Mouse (Mus musculus) spleen, adult 2 months (tissue): ENCODE results near the gene Ankrd34a. TPM values are rescaled to one million over a fixed set of nuclear protein-coding genes. Genes with fewer than 3 reads are reported as not detected.
A peak's percentile ranks its signal among the peaks of the same experiment; 100 is the strongest.
"Not testable (repeated sequence)": the region's sequence is repeated elsewhere in the genome, so short reads cannot be mapped to it uniquely, and the experiment has no call there.

Experiments
- DNase-seq, 2 experiments: peaks; one replicate each; pipeline versions ENCODE4 v3.0.0 to v3.0.0-alpha.2; 2012 to 2021; ENCODE audit warnings: low spot score in 2 of 2, low read depth in 1 of 2
- H3K27ac ChIP-seq: fragments of 200-500 bp; 2 replicates; pipeline ENCODE4 v1.5.1; 2012; ENCODE audit warnings: low read length, inconsistent platforms; ENCODE audit not compliant: insufficient read depth
- H3K27me3 ChIP-seq: fragments of 200-500 bp; 2 replicates; pipeline ENCODE4 v1.6.1; 2012; ENCODE audit warnings: mild to moderate bottlenecking, moderate library complexity, low read length, inconsistent platforms; ENCODE audit not compliant: control insufficient read depth, insufficient read depth
- H3K36me3 ChIP-seq: fragments of 200-500 bp; 2 replicates; pipeline ENCODE4 v1.6.1; 2012; ENCODE audit warnings: mild to moderate bottlenecking, low read length, inconsistent platforms; ENCODE audit not compliant: control insufficient read depth, insufficient read depth
- H3K4me1 ChIP-seq: fragments of 200-500 bp; 2 replicates; pipeline ENCODE4 v1.6.1; 2011; ENCODE audit warnings: inconsistent platforms; ENCODE audit not compliant: control insufficient read depth, insufficient read depth, insufficient read length
- H3K4me3 ChIP-seq: fragments of 200-500 bp; 2 replicates; pipeline ENCODE4 v1.5.1; 2011; ENCODE audit warnings: mild to moderate bottlenecking, inconsistent platforms; ENCODE audit not compliant: insufficient read depth, insufficient read length; ENCODE audit errors: extremely low read depth
- CTCF ChIP-seq: fragments of 200-500 bp; IDR thresholded peaks from 2 replicates; pipeline ENCODE4 v1.5.1; 2011; ENCODE audit warnings: mild to moderate bottlenecking, inconsistent platforms; ENCODE audit not compliant: insufficient read depth, insufficient read length, insufficient replicate concordance; ENCODE audit errors: extremely low read depth
- POLR2A ChIP-seq: fragments of 200-500 bp; IDR thresholded peaks from 2 replicates; pipeline ENCODE4 v1.6.1; 2011; ENCODE audit warnings: low read depth, low read length, inconsistent platforms
- WGBS: fragments of 180-500 bp; shearing (Covaris S2); methylation state at CpG from one replicate; pipeline ENCODE4 v1.1.7; 2018; 5-methylcytosine and 5-hydroxymethylcytosine counted together
- polyA plus RNA-seq: library from polyadenylated mRNA; depleted of rRNA; stranded (reverse); fragments of >200 nt; gene quantifications from 2 replicates; pipeline ENCODE4 v1.2.3, GENCODE M21; 2012

Ankrd34a gene
- polyA plus RNA-seq, 1 experiment: 0.14 TPM

DNA sequence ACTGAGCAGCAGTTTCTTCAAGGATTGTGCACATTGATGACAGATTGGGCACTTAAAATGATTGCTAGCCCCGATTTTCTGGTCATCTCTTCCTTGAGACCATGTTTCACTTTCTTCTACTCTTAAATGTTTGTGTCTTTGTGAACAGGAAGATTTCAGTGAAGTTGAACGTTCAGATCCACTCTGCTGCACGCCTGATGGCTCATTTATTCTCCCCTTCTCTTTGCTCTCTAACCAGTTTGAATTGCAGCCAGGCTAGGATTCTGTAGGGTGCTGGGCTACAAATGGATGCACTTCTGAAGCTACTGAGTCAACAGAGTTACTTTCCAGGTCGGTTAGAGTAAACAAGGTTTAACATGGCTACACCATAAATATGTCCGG lies 6.3 kb downstream of the Ankrd34a start:
- H3K36me3 ChIP-seq: no peaks in the 10 kb centered on the region
- H3K4me1 ChIP-seq: peaks cover 6% of the 10 kb centered on the region
- H3K27me3 ChIP-seq: peaks cover 15% of the 10 kb centered on the region
- TF ChIP-seq POLR2A (no peak), CTCF (no peak)
- 70% methylated on average over 5 of the region's 5 CpGs for WGBS
- no peak overlapping the region for H3K4me3 ChIP-seq
- no peak for DNase-seq
- no peak overlapping the region for H3K27ac ChIP-seq

DNA sequence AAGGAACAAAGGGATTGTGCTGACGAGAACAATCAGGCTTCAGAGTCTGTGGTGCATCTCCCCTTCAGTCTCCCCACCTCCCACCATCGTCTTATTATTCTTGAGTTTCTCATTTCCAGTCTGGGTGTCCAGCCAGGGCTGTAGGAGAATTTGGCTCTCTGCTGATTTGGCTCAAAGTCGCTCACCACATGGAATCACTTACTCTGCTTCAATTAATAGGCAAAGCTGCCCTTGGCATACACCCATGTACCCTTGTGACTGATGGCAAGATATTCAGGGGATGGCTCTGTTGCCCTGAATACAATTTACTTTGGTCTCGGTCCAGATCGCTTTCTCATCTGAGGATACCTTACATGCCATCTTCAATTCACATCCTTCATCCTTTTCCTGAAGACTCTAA lies 6.9 kb downstream of the Ankrd34a start:
- 88% methylated on average over 5 of the region's 5 CpGs for WGBS
- no peaks in the 10 kb centered on the region for H3K36me3 ChIP-seq
- TF ChIP-seq POLR2A: no peak
- TF ChIP-seq CTCF: no peak
- H3K27ac ChIP-seq: no peak overlapping the region
- H3K4me1 ChIP-seq: no peaks in the 10 kb centered on the region; the same call in 1 of the 2 replicates
- H3K27me3 ChIP-seq: peaks cover 9% of the 10 kb centered on the region
- no peak for DNase-seq
- no peak overlapping the region for H3K4me3 ChIP-seq

DNA sequence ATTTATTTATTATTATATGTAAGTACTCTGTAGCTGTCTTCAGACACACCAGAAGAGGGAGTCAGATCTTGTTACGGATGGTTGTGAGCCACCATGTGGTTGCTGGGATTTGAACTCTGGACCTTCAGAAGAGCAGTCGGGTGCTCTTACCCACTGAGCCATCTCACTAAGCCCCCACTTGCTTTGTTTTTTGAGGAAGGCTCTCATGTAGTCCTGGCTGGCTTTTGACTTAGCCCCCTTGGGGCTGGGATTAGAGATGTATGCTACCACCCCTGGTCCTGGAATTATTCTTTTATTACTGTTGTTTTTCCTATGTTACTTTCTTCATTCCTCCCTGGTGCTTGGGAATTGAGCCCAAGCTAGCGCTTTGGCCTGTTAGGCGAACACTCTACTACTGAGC lies 9.6 kb downstream of the Ankrd34a start:
- not testable (repeated sequence) for H3K4me1 ChIP-seq, H3K27ac ChIP-seq, H3K4me3 ChIP-seq, H3K27me3 ChIP-seq, DNase-seq, H3K36me3 ChIP-seq
- 89% methylated on average over 4 of the region's 4 CpGs for WGBS

DNA sequence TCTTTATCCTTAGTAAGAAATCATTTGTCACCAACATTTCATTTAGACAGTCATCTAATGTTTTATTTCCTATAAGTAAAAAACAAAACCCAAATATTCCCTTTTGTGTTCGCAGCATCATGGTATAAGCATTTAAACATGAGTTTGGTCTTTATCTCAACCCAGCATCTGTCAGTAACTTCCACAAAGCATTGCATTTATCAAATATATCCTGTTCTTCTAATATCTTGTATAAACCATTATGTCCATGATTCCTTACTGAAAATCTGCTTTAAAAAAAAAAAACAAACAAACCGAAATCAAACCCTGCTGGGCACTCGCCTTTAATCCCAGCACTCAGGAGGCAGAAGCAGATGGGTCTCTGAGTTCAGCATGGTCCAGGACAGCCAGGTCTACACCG lies 10.2 kb downstream of the Ankrd34a start:
- 91% methylated on average over 4 of the region's 4 CpGs for WGBS
- Histone ChIP-seq H3K36me3 (no peaks in the 10 kb centered on the region), H3K27ac (no peak overlapping the region), H3K4me3 (no peak overlapping the region), H3K4me1 (no peaks in the 10 kb centered on the region), H3K27me3 (no peaks in the 10 kb centered on the region)
- TF ChIP-seq POLR2A: no peak
- TF ChIP-seq CTCF: no peak
- DNase-seq: no peak

DNA sequence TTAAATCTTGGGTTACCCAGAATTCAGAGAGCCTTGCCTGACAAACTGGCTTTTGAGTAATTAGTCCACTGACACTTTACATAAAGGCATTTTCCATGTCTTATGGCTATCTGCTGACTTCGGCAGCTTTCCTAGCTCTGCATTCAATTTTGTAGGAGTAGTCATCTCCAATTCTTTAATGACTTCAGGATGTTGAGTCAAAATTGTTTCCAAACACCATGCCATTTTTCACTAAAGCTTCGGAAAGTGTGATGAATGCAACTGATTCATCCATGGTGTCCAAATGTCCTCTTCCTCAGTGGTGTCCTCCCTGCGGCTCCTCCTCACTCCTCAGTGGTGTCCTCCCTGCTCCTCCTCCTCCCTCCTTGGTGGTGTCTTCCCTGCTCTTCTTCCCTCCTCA lies 21.5 kb downstream of the Ankrd34a start:
- TF ChIP-seq POLR2A (no peak), CTCF (no peak)
- H3K27ac ChIP-seq: no peak overlapping the region
- no peaks in the 10 kb centered on the region for H3K4me1 ChIP-seq
- H3K4me3 ChIP-seq: no peak overlapping the region
- 95% methylated on average over 3 of the region's 3 CpGs for WGBS
- DNase-seq: no peak
- H3K36me3 ChIP-seq: no peaks in the 10 kb centered on the region; the same call in 1 of the 2 replicates
- no peaks in the 10 kb centered on the region for H3K27me3 ChIP-seq

DNA sequence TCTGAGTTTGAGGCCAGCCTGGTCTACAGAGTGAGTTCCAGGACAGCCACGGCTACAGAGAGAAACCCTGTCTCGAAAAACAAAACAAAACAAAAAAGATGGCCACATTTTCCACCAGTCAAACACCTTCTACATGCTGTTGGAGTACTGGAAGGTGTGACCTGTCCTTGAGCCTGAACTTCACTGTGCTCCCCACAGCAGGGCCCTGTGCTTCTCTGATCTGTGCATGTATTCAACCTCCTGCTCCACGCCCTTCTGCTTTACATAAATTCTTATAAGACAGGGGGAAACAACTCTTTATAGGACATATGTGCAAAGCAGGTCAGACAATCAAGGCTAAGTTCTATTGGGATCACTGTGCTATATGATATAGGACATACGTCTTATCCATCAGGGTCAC lies 26.8 kb downstream of the Ankrd34a start:
- Histone ChIP-seq H3K27ac (no peak overlapping the region), H3K27me3 (no peaks in the 10 kb centered on the region), H3K4me1 (no peaks in the 10 kb centered on the region), H3K36me3 (peaks cover 1% of the 10 kb centered on the region), H3K4me3 (no peak overlapping the region)
- no peak for TF ChIP-seq POLR2A
- no peak for TF ChIP-seq CTCF
- 95% methylated on average over 4 of the region's 4 CpGs for WGBS
- no peak for DNase-seq

DNA sequence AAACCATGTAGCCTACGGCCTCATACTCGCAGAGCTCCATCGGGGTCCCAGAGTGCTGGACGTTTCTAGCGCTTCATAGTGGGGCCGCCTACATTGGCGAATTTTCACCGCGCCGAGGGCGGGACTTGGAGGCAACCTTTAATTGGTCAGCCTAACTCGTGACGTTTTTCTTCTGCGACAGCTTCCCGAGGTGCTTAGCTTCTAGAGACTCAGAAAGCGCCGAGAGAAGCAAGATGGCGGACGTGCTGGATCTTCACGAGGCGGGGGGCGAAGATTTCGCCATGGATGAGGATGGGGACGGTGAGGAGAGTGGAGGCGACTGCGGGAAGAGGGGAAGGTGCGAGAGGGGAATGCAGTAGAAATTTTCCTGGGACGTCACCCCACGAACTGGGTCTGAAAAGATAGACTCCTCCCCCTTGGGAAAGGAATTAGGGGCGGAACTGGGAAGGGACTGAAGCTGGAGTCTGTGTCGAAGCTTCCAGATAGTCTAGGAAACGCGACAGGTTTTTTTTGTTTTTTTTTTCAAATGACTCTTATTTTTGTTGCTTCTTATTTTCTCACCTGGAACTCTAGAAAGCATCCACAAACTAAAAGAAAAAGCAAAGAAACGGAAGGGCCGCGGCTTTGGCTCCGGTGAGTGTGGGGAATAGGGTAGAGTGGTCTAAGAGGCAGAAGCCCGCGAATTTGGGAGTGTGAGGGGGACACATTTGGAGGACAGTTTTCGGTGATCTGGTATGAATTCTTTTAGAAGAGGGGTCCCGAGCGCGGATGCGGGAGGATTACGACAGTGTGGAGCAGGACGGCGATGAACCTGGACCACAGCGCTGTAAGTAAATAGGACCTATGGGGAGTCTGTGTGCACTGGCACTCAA lies 33.5 kb downstream of the Ankrd34a start, which contains the start of gene Rbm8a:
Rbm8a (plus strand) TSS at position 205 of the 872 bp plus-strand sequence.
- peaks cover 3% of the 10 kb centered on the region; the same call in 1 of the 2 replicates for H3K36me3 ChIP-seq
- H3K27me3 ChIP-seq: no peaks in the 10 kb centered on the region
- H3K4me1 ChIP-seq: peaks cover 2% of the 10 kb centered on the region; the same call in 1 of the 2 replicates
- H3K27ac ChIP-seq: peak within 1 kb of the TSS; percentile 81
- WGBS: 1% methylated on average over 48 of the region's 48 CpGs
- DNase-seq: peak; percentile 93 to 96
- TF ChIP-seq POLR2A (peak; percentile 51), CTCF (no peak)
- H3K4me3 ChIP-seq: peak within 1 kb of the TSS; percentile 100
